Mouse (Mus musculus): ENCODE measurements around the gene Grik3.

DNA sequence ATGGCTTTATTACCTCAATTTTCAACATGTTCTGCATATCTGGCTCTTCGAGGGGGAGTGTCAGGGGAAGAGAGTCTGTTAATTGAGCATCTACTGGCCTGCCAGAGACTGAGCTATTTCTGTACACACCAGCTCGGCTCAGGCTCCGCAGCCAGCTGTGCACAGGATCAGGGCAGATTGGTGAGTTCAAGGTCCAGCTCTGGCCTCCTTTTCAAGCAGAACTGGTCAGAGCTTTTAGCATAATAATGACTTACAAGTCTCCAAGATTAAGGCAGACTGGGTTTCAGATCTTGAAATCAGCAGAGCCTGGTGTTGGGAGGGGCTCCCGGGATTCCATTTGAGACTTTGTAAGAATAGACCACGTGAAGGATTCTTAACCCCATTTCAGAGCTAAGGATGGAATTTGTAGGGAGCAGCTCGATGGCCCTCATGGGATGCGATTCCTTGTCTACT is 55.3 kb downstream of the Grik3 start:
- TF ChIP-seq TAL1 (IDR thresholded peaks at IDR 0.05; ENCODE audit: low read length) (no peak), GATA1 (IDR thresholded peaks at IDR 0.05; ENCODE audit: low read length) (no peak)
